Mouse (Mus musculus) CD4-positive naive resting alpha-beta T cell, adult 57 days (primary cell): ENCODE results near the gene Frmd8. TPM values are rescaled to one million over a fixed set of nuclear protein-coding genes. Genes with fewer than 3 reads are reported as not detected.

Source experiments
- total RNA-seq: library from RNA; stranded (reverse); gene quantifications from one replicate; pipeline ENCODE4 v1.2.4, GENCODE M21; 2023

Frmd8 gene
- total RNA-seq, result 161 TPM

DNA sequence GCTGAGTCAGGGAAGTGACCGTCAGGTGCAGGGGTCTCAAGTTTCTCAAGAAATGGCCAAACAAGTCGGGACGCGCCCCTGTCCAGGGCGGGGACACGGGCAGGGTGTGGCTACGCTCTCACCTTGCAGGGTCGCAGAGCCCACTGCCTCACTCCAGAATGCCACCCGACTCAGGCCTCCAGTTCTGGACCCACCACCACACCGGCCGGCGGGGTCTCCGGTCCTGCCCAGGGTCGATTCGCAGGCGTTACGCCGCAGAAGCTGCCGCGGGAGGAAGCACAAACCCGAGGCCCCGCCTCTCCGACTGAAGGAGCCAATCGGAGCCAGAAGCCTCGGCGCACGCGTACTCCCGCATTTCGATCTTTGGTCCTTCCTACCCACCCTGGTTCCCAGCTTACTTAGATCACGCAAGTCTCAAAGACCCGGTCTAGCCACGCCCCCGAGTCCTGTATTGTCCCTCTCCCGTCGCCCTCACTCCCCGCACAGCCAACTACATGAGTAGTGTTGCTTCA is at the start of gene Frmd8:
Gene Frmd8, minus strand, starts transcription at position 306 of the 512 bp plus-strand sequence.

DNA sequence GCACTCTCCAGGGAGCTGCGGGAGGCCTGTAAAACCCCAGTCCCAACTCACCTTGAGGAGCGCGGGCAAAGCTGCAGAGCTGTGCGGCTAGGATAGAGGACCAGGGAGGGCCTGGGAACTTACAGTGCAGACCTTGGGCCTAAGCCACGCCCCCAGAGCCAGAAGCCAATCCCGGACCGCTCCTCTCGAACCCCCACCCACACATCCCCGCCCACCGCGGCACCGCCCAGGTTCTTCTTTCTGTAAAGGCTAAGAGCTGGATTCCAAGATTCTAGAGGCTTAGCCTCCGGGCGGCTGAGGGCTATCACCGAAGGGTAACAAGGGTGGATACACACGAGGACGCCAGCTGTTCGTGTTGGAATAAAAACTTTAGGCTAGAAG is 49.6 kb upstream of the Frmd8 start, which contains the start of gene Cdc42ep2:
Gene Cdc42ep2, minus strand, starts transcription at position 104 of the 381 bp plus-strand sequence.

DNA sequence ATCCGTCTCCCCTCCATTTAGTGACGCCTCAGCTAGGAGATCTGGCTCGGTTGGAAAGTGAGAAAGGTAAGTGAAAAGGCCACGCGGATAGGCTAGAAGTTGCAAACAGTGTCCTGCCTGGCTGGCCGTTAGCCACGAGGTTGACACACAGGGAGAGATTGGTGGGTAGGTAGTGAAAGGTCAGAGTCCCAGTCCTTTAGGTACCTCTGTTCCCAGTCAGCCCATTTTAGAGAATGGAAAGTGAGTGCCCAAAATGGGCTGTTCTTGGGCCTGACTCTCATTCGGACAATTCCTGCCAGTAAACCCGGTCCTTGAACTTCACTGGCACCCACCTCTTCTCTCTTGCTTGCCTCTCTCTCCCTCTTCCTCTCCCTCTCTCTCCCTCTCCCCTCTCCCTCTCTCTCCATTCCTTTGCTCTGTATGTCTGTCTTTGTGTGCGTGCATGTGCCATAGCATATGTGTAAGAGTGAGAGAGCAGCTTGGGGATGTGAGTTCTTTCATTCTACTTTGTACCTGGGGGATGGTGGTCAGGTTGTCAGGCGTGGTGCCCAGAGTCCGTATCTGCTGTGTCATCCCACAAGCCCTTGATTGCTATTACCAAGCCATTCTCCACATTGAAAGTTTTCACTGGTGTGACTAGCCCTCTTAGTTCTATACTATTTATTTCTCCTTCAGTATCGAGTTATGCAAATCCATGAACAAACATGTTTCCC is 38.1 kb upstream of the Frmd8 start, which contains the start of gene Dpf2:
Gene Dpf2, minus strand, starts transcription at position 4 of the 713 bp plus-strand sequence.

DNA sequence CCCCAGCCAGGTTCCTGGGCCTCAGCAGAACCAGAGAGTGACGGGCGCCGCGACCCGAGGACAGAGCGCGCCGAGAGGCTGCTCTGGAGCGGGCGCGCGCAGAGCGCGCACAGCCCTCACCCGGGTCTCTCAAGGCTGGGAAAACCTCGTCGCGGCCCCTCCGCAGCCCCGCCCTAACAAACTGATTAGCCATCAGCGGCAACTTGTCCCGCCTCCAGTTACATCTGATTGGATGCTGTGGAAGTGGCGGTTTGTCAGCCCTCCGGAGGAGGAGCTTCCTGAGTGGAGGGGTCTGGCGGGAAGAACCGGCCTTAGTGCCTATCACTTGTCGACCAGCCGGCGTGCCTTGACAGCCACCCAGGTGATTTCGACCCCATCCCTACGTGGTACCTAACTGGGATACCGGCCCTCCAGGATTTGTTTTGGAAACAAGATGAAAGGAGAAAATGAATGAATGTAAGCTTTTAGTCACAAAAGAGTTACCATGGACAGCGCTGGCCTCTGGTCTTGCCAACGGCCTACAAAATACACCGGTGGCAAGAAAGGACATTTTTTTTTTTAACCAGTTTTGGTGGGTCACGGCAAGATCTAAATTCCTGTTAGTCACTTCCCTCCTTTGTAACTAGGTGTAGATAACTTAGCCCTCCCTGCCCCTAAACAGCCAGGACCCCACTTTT is 19.1 kb upstream of the Frmd8 start, which contains the start of gene Tigd3:
Gene Tigd3, minus strand, starts transcription at position 148 of the 677 bp plus-strand sequence.

DNA sequence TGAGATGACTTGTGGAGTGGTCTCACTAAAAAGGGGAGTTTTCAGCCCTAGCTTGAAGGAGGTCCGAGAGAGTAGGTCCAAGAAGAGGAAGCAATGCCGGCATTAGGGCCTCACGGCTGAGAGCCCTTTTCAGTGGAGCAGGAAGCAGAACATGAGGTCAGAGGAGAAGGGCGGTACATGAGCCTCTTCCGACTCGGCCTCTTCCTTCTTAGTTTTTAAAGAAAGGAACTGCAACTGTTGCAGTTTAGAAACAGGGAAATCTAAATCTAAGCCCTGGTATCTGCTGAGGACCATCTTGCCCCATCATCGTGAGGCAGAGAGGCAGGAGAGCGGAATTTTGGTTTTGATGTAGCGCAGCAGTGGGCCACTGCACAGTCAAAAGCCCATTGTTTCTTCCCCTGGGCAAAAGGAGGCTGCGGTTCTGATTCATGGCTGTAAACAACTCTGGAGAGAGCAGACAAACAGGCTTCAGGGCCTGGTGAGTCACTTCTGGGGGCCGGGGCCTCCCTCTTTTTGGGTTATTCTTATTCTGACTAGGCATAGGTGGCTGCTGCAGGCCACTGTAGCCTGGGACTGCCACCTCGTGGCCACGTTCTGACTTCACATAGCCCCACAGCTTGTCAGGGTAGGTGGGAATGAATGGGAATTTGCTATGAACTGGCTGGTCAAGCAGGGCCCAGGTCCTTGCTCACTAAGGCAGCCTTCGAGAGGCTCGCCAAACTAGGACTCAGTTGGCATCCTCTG is 2.7 kb upstream of the Frmd8 start, which contains the start of gene Slc25a45:
Gene Slc25a45, plus strand, starts transcription at position 191 of the 744 bp plus-strand sequence.

Other genes with a start within 250 kb of the Frmd8 start
- 154 TPM for gene Rela, start 237.8 kb downstream of the Frmd8 start, total RNA-seq
- 202 TPM for gene Sipa1, start 211.6 kb downstream of the Frmd8 start, total RNA-seq
- 51.2 TPM for gene Map3k11, start 186.5 kb downstream of the Frmd8 start, total RNA-seq
- gene Pcnx3, start 186.4 kb downstream of the Frmd8 start, total RNA-seq, result 191 TPM
- not detected for gene Kcnk7, start 170.9 kb downstream of the Frmd8 start, total RNA-seq
- 25.5 TPM for gene Ehbp1l1, start 149.0 kb downstream of the Frmd8 start, total RNA-seq
- gene Fam89b, start 145.6 kb downstream of the Frmd8 start, total RNA-seq, result 33.6 TPM
- gene Ltbp3, start 134.4 kb downstream of the Frmd8 start, total RNA-seq, result 2.5 TPM
- gene Scyl1, start 103.9 kb downstream of the Frmd8 start, total RNA-seq, result 76.3 TPM
- gene Slc25a45, start 2.5 kb upstream of the Frmd8 start, total RNA-seq, result 29.7 TPM
- gene Tigd3, start 18.9 kb upstream of the Frmd8 start, total RNA-seq, result 2.4 TPM
- 153 TPM for gene Dpf2, start 37.7 kb upstream of the Frmd8 start, total RNA-seq
- gene Cdc42ep2, start 49.5 kb upstream of the Frmd8 start, total RNA-seq, result 0.38 TPM
- 60.3 TPM for gene Pola2, start 88.9 kb upstream of the Frmd8 start, total RNA-seq
- gene Slc22a20, start 110.9 kb upstream of the Frmd8 start, total RNA-seq, result not detected
- 129 TPM for gene Capn1, start 140.6 kb upstream of the Frmd8 start, total RNA-seq
- 56.5 TPM for gene Syvn1, start 171.3 kb upstream of the Frmd8 start, total RNA-seq
- gene Mrpl49, start 182.5 kb upstream of the Frmd8 start, total RNA-seq, result 21.1 TPM
- gene Fau, start 182.6 kb upstream of the Frmd8 start, total RNA-seq, result 3,183 TPM
- gene Znhit2, start 185.9 kb upstream of the Frmd8 start, total RNA-seq, result 15.9 TPM
- 18.6 TPM for gene Tm7sf2, start 193.1 kb upstream of the Frmd8 start, total RNA-seq
- 112 TPM for gene Vps51, start 202.0 kb upstream of the Frmd8 start, total RNA-seq
- not detected for gene Tmem262, start 204.8 kb upstream of the Frmd8 start, total RNA-seq
- 1.7 TPM for gene Gm28374, start 207.0 kb upstream of the Frmd8 start, total RNA-seq
- 62.2 TPM for gene Zfpl1, start 209.7 kb upstream of the Frmd8 start, total RNA-seq
- gene Cdca5, start 209.7 kb upstream of the Frmd8 start, total RNA-seq, result 0.95 TPM
- not detected for gene AC131692.1, start 219.1 kb upstream of the Frmd8 start, total RNA-seq
- gene Naaladl1, start 230.5 kb upstream of the Frmd8 start, total RNA-seq, result not detected
- gene Sac3d1, start 243.4 kb upstream of the Frmd8 start, total RNA-seq, result 13.2 TPM